Mouse (Mus musculus) lung, postnatal 0 days (tissue): ENCODE results near the gene Nkx2-2.

Source experiments
- CTCF ChIP-seq: IDR thresholded peaks from 2 replicates; pipeline ENCODE4 v1.5.1; 2016; ENCODE audit warnings: antibody characterized with exemption, mild to moderate bottlenecking
- EP300 ChIP-seq: IDR thresholded peaks from 2 replicates; pipeline ENCODE4 v1.6.1; 2016; ENCODE audit warnings: antibody characterized with exemption, mild to moderate bottlenecking, control low read depth

- no peak for TF ChIP-seq CTCF
- TF ChIP-seq EP300 = no peak
Measured at GRCm38 (mm10) chr2:147187061-147187870, 6.8 kb downstream of the Nkx2-2 start.
